Mouse (Mus musculus): Measurements from ENCODE around the gene Lmod2.

Gene Lmod2

DNA sequence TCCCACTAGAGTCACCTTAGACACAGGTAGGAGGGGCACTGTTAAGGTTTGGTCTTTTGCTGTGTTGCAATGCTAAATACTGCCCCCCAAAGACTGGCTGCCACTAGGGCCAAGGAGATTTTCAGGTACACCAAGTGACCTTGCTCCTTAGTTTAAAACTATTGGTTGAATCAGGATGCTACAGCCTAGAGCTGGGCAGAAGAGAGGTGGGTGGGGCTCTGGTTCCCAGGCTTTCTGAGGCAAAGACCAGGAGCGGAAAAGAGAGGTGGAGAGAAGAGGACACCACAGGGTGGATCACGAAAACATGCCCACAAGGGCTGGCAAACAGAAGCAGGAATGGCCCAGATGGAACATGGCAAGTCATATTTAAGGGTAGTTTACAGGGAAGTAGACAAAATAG lies 44.6 kb downstream of the Lmod2 start:
- DNase-seq (ENCODE audit: low read depth, low spot score) = no peak

DNA sequence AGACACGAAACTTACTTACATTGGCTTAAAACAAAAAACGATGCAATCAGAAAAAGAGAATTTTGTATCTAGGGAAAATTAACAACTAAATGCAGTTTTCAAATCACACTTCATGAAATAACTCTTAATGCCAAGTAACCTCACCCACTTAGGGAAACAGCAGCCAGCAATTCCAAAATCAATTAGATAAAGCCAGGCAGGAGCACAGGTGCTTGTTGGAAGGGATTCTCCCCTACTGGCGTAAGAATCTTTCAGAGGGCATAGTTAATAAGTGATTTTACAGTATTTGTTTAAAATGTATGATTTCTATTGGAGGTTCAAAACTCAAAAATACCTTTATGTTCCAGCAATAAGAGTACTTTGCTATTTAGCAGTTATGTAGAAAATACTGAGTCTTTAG lies 45.4 kb downstream of the Lmod2 start:
- no peak for DNase-seq (ENCODE audit: low read depth, low spot score)

DNA sequence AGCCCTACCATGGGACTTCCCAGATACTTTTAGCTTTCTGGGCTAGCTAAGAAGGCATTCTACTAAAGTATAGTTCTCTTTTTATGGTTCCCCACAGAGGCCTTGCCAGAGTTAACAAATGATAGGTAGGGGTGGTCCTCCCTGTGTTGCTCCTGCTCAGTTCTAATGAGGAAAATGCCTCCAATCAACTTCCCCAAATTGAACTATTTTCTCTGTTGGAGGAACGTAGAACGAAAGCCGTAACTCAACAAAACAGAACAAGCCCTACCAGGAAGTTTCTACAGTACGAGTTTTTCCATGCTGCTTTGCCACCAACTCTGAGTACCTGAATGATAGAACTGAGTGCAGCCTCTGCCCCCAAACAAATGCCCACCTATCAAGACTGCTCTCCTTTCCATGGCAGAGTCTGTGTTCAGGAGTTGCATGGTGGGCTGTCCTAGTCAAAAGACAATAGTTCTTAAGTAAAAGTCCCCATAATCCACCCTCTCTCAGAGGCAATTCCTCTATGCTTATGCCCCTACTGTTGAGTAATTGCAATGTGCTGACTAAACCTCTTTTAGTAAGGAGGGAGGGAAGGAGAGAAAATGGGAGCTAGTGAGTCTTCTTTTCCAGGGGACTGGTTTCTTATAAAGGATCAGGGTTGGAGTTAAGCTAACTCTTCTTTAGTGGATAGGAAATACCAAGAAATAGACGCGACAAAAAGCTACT lies 47.9 kb downstream of the Lmod2 start:
- no peak for DNase-seq (ENCODE audit: low read depth, low spot score)

DNA sequence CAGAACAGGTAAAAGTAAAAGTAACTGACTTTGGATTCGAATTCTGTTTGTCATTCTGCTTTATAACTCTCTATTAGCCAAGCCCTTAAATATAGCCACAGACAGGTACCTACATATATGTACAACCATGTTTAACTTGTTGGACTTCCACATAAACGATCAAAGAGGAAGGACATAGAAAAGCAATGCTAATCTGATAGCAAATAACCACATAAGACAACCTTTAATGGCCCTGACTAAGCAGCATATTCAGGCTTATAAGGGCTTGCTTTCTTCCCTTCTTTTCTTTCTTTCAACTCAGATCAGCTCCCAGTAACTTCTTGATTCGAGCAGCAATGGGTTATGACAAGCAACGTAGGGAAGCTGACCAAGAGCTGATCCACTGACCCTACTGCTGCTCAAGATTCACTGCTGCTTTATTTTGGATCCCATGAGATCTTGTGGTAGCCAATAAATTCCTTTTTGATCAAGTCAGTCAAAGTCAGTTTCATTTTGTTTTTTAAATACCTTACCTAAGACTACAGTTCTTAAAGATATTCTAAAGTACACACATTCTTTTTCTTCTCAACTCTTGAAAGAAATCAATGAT lies 49.6 kb downstream of the Lmod2 start:
- no peak for DNase-seq (ENCODE audit: low read depth, low spot score)

DNA sequence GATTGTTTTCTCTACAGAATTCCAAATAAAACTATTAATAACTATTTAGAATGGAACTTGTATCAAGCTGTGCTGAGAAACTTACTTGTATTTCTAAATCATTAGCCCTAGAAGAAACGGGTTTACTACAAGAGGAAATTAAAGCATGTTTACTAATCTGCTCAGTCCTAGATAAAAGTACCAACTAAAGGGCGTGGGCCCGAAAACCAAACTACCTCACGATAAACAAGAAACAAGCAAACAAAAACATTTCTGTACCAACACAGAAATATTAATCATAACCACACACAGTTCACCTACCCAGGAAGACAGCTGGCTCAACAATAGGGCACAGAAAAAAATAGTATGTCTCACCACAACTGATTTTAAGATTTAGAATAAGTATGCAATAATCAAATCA lies 50.8 kb downstream of the Lmod2 start:
- no peak for DNase-seq (ENCODE audit: low read depth, low spot score)

DNA sequence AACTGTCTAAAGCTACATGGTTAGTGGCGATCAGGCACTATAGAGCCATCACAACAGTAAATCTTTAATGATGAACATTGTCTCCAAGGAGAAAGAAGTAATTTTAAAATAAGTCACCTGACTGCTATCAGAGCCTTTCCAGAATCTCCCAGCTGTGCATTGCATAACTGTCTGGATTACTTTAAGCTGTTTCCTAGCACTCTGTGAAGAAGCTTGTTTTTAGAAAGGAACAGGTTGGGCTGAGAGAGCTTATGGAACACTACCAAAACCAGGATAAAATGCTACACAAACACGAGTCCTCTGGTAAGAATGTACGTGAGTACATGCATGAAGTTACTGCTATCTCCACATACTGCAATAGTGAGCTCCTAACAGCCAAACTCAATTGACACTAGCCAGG lies 53.2 kb downstream of the Lmod2 start:
- DNase-seq (ENCODE audit: low read depth, low spot score) = no peak

DNA sequence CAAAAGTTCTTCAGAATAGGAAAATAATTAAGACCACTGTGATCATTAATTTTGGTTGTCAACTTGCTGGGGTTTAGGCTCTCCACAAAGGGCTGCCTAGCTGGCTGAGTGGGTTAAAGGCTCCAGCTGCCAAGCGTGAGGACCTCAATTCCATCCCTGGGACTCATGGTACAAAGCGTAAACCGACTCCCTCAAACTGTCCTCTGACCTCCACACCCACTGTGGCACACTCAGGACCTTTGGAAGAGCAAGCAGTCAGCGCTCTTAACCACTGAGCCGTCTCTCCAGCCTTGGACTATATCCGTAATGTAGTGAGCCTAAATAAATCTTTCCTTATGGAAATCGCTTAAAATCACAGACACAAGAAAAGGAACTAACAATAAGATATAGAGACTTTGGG lies 54.0 kb downstream of the Lmod2 start:
- no peak for DNase-seq (ENCODE audit: low read depth, low spot score)
